Mouse (Mus musculus) MEL (cell line): Measurements from ENCODE around the gene Hes1.

ENCODE experiments used
- CTCF ChIP-seq, 3 experiments: IDR thresholded peaks in 2 of 3; conservative IDR thresholded peaks in 1 of 3; 2 replicates each; pipeline ENCODE4 v1.5.1; 2011 to 2012; ENCODE audit warnings: low read length in 3 of 3, low read depth in 2 of 3, mild to moderate bottlenecking in 2 of 3, improper control_type of control experiment in 1 of 3, inconsistent platforms in 1 of 3, mixed read lengths in 1 of 3, moderate library complexity in 1 of 3; ENCODE audit not compliant: control insufficient read depth in 1 of 3, insufficient read depth in 1 of 3, poor library complexity in 1 of 3, severe bottlenecking in 1 of 3
- E2F4 ChIP-seq: IDR thresholded peaks from 2 replicates; pipeline ENCODE4 v1.6.1; 2011; ENCODE audit warnings: low read depth, low read length, improper control_type of control experiment, borderline replicate concordance
- EP300 ChIP-seq, 2 experiments: IDR thresholded peaks; 2 replicates each; pipeline ENCODE4 v1.6.1; 2011; ENCODE audit warnings: improper control_type of control experiment in 2 of 2, low read length in 2 of 2, low read depth in 1 of 2, mild to moderate bottlenecking in 1 of 2
- ETS1 ChIP-seq: IDR thresholded peaks from 2 replicates; pipeline ENCODE4 v1.6.1; 2012; ENCODE audit warnings: low read depth, mild to moderate bottlenecking, inconsistent platforms, low read length, improper control_type of control experiment, moderate library complexity
- JUND ChIP-seq: IDR thresholded peaks from 2 replicates; pipeline ENCODE4 v1.6.1; 2011; ENCODE audit warnings: low read depth, mild to moderate bottlenecking, improper control_type of control experiment, low read length
- POLR2A ChIP-seq, 2 experiments: IDR thresholded peaks; 2 replicates each; pipeline ENCODE4 v1.6.1; 2011 to 2012; ENCODE audit warnings: low read length in 2 of 2, mild to moderate bottlenecking in 2 of 2, control low read depth in 1 of 2, improper control_type of control experiment in 1 of 2, low read depth in 1 of 2, moderate library complexity in 1 of 2; ENCODE audit not compliant: control insufficient read depth in 1 of 2, insufficient read depth in 1 of 2, poor library complexity in 1 of 2
- RAD21 ChIP-seq: IDR thresholded peaks from 2 replicates; pipeline ENCODE4 v1.6.1; 2011; ENCODE audit warnings: mild to moderate bottlenecking, low read depth, low read length, improper control_type of control experiment
- TCF12 ChIP-seq: IDR thresholded peaks from 2 replicates; pipeline ENCODE4 v1.6.1; 2014; ENCODE audit warnings: low read depth, mild to moderate bottlenecking, inconsistent platforms, low read length, improper control_type of control experiment, moderate library complexity
- UBTF ChIP-seq: IDR thresholded peaks from 2 replicates; pipeline ENCODE4 v1.6.1; 2012; ENCODE audit warnings: low read depth, mild to moderate bottlenecking, inconsistent platforms, low read length, improper control_type of control experiment, moderate library complexity, borderline replicate concordance; ENCODE audit not compliant: insufficient read depth
- USF1 ChIP-seq: IDR thresholded peaks from 2 replicates; pipeline ENCODE4 v1.6.1; 2014; ENCODE audit warnings: low read depth, mild to moderate bottlenecking, inconsistent platforms, low read length, improper control_type of control experiment, moderate library complexity
- ZC3H11A ChIP-seq: IDR thresholded peaks from 2 replicates; pipeline ENCODE4 v1.6.1; 2012; ENCODE audit warnings: low read depth, mild to moderate bottlenecking, inconsistent platforms, low read length, improper control_type of control experiment
- ZKSCAN1 ChIP-seq: IDR thresholded peaks from 2 replicates; pipeline ENCODE4 v1.6.1; 2012; ENCODE audit warnings: low read depth, mild to moderate bottlenecking, inconsistent platforms, low read length, improper control_type of control experiment, moderate library complexity
- ZMIZ1 ChIP-seq: IDR thresholded peaks from 2 replicates; pipeline ENCODE4 v1.6.1; 2012; ENCODE audit warnings: low read depth, mild to moderate bottlenecking, inconsistent platforms, low read length, improper control_type of control experiment, moderate library complexity
- ZNF384 ChIP-seq: IDR thresholded peaks from 2 replicates; pipeline ENCODE4 v1.6.1; 2012; ENCODE audit warnings: low read depth, mild to moderate bottlenecking, inconsistent platforms, low read length, improper control_type of control experiment

GRCm38 (mm10) chr16:30062242-30063030, 1.7 kb upstream of the Hes1 start:
- TF ChIP-seq USF1 (no peak), E2F4 (no peak), EP300 (IDR thresholded peaks at IDR 0.05; ENCODE audit: low read depth in 1 of 2, low read length in 2 of 2) (no peak), TCF12 (no peak), JUND (no peak), CTCF (IDR thresholded peaks at IDR 0.05 in 2 of 3, conservative IDR thresholded peaks at IDR 0.05 in 1 of 3; ENCODE audit: control insufficient read depth in 1 of 3, insufficient read depth in 1 of 3, low read depth in 2 of 3, low read length in 3 of 3, poor library complexity in 1 of 3, severe bottlenecking in 1 of 3) (no peak), ZKSCAN1 (no peak), POLR2A (IDR thresholded peaks at IDR 0.05; ENCODE audit: control insufficient read depth in 1 of 2, insufficient read depth in 1 of 2, low read depth in 1 of 2, low read length in 2 of 2, poor library complexity in 1 of 2) (no peak), ZMIZ1 (no peak), ZNF384 (no peak), ZC3H11A (no peak), UBTF (no peak), ETS1 (no peak), RAD21 (no peak; the same call in 1 of the 2 replicates)
